Mouse (Mus musculus): ENCODE measurements around the gene Fmnl3. TPM values are rescaled to one million over a fixed set of nuclear protein-coding genes. Genes with fewer than 3 reads are reported as not detected.
A peak's percentile ranks its signal among the peaks of the same experiment; 100 is the strongest.

Gene Fmnl3
- polyA plus RNA-seq, 1 experiment, result 13.7 TPM

DNA sequence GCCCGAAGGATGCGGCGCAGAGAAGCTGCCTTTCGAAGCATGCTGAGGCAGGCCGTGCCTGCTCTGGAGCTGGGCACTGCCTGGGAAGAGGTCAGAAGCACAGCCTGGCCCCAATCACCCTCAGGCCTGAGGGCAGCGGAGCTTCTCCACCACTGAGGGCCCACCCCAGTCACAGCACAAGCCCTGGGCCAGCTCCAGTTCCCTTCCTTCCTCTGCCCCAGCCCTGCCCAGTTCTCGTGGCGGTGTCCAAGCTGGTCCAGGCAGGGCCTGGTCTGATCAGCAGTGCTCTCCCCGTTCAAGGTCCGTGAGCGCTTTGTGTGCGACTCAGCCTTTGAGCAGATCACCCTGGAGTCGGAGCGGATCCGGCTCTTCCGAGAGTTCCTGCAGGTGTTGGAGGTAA, 55.4 kb downstream of the Fmnl3 start:
- TF ChIP-seq POLR2A (IDR thresholded peaks at IDR 0.05; ENCODE audit: extremely low read depth, insufficient read depth, low read length) (no peak), CTCF (IDR thresholded peaks at IDR 0.05; ENCODE audit: extremely low read depth, insufficient read depth, low read length) (no peak)
- Histone ChIP-seq H3K4me1 (ENCODE audit: control insufficient read depth, insufficient read depth, low read length) (peaks cover 3% of the 10 kb centered on the region; the same call in 1 of the 2 replicates), H3K4me3 (ENCODE audit: insufficient read depth, low read length) (no peak overlapping the region), H3K27ac (ENCODE audit: insufficient read depth, low read length) (no peak overlapping the region)

DNA sequence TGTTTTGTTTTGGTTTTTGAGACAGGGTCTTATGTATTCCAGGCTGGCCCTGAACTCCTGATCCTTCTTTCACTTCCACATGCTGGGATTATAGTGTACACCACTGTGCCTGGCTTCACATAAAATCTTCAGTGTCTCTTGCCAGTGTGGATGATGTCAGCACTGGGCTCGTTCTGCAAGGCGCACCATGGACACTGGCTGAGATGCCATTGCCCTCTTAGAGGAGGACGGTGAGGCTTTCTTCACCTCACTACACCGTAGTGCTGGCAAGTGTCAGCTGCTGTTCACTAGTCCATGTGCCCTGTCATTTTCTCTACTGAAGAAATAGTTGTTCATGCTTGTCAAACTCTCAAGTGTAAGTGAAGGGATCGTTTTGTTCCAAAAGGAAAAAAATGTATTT, 59.7 kb downstream of the Fmnl3 start:
- H3K4me1 ChIP-seq (ENCODE audit: control insufficient read depth, insufficient read depth, low read length), result no peaks in the 10 kb centered on the region
- no peak overlapping the region for H3K4me3 ChIP-seq (ENCODE audit: insufficient read depth, low read length)
- TF ChIP-seq POLR2A (IDR thresholded peaks at IDR 0.05; ENCODE audit: extremely low read depth, insufficient read depth, low read length) (no peak), CTCF (IDR thresholded peaks at IDR 0.05; ENCODE audit: extremely low read depth, insufficient read depth, low read length) (no peak)
- H3K27ac ChIP-seq (ENCODE audit: insufficient read depth, low read length), result no peak overlapping the region

DNA sequence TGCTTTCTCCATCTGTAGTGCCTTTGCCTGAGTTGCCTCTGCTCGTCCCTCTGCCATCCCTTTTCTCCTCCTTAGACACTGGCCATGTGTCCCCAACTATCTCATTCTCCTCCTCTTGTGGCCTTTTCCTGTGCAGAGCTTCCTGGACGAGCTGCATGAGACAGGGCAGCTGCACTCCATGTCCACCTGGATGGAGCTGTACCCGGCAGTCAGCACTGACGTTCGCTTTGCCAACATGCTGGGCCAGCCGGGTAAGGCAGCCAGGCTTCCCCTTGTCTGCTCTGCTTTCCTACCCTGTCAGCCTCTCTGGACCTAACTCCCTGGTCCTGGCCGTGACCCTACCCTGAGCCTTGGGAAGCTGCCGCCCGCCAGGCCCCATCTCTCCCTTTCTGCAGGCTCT, 60.7 kb downstream of the Fmnl3 start:
- H3K4me1 ChIP-seq (ENCODE audit: control insufficient read depth, insufficient read depth, low read length), result no peaks in the 10 kb centered on the region
- no peak overlapping the region for H3K27ac ChIP-seq (ENCODE audit: insufficient read depth, low read length)
- H3K4me3 ChIP-seq (ENCODE audit: insufficient read depth, low read length), result no peak overlapping the region
- TF ChIP-seq POLR2A (IDR thresholded peaks at IDR 0.05; ENCODE audit: extremely low read depth, insufficient read depth, low read length), result no peak
- no peak for TF ChIP-seq CTCF (IDR thresholded peaks at IDR 0.05; ENCODE audit: extremely low read depth, insufficient read depth, low read length)

DNA sequence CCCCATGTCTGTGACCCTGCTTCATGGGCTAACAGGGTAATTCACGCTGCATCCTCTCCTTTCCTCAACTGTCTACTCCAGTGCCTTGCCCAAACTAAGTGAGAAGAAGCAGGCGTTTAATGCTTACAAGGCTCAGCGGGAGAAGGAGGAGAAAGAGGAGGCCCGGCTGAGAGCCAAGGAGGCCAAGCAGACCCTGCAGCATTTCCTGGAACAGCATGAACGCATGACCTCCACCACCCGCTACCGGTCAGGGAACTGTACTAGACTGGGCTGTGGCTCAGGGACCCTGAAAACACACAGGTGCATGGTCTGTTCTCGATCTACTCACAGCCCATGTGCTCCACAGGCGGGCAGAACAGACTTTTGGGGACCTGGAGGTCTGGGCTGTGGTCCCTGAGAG, 62.8 kb downstream of the Fmnl3 start:
- H3K27ac ChIP-seq (ENCODE audit: insufficient read depth, low read length), result no peak overlapping the region
- TF ChIP-seq POLR2A (IDR thresholded peaks at IDR 0.05; ENCODE audit: extremely low read depth, insufficient read depth, low read length) (no peak), CTCF (IDR thresholded peaks at IDR 0.05; ENCODE audit: extremely low read depth, insufficient read depth, low read length) (no peak)
- H3K4me3 ChIP-seq (ENCODE audit: insufficient read depth, low read length), result no peak overlapping the region
- no peaks in the 10 kb centered on the region for H3K4me1 ChIP-seq (ENCODE audit: control insufficient read depth, insufficient read depth, low read length)

DNA sequence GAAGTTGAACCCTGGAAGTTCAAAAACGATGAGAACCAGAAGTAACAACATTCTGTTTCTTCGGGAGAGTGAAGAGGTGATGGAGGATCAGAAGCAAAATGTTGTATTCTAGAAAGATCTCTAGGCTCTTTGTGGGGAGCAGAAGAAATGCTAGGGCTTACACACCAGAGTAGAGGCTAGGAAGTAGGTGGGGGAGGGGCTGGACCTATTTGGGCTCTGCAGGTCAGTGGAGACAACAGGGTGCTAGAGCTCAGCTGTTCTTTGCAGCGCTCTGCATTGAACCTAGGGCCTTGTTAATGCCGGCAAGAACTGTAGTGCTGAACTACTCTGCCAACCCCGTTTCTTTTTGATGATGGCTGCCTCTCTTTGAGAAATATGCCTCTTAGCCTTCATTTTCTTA, 74.1 kb downstream of the Fmnl3 start:
- peak overlapping the region; percentile 91 for H3K4me3 ChIP-seq (ENCODE audit: insufficient read depth, low read length)
- H3K4me1 ChIP-seq (ENCODE audit: control insufficient read depth, insufficient read depth, low read length), result peaks cover 3% of the 10 kb centered on the region
- H3K27ac ChIP-seq (ENCODE audit: insufficient read depth, low read length), result no peak overlapping the region
- TF ChIP-seq CTCF (IDR thresholded peaks at IDR 0.05; ENCODE audit: extremely low read depth, insufficient read depth, low read length), result no peak
- no peak for TF ChIP-seq POLR2A (IDR thresholded peaks at IDR 0.05; ENCODE audit: extremely low read depth, insufficient read depth, low read length)

DNA sequence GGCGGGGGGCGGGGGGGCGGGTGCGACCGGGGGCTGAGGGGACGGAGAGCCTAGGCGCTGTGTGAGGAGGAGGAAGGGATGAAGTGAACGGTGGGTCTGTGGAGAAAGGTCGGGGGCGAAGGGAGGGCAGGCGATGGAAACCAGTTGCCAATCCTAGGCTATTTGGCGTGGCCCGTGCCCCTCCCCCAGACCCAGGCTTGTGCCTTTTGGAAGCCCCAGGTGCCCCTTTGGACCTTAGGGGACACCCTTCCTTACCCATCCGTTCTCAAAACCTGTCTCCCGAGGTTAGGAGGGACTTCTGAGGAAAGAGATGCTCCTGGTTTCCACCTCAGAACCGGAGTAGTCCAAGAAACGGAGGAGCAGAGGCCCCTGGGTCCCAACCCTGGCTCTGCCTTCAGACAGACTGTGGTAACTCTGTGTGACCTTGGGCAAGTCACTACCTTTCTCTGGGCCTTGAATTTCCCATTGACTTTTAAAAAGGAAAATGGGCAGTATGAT, 74.7 kb downstream of the Fmnl3 start, which contains the start of gene Fam186b:
Gene Fam186b (minus strand): TSS at position 405 of the 498 bp plus-strand sequence.
- TF ChIP-seq CTCF (IDR thresholded peaks at IDR 0.05; ENCODE audit: extremely low read depth, insufficient read depth, low read length) (no peak), POLR2A (IDR thresholded peaks at IDR 0.05; ENCODE audit: extremely low read depth, insufficient read depth, low read length) (no peak)
- Histone ChIP-seq H3K27ac (ENCODE audit: insufficient read depth, low read length) (peak within 1 kb of the TSS; percentile 74; the same call in 1 of the 2 replicates), H3K4me1 (ENCODE audit: control insufficient read depth, insufficient read depth, low read length) (peaks cover 3% of the 10 kb centered on the region), H3K4me3 (ENCODE audit: insufficient read depth, low read length) (peak within 1 kb of the TSS; percentile 91)

DNA sequence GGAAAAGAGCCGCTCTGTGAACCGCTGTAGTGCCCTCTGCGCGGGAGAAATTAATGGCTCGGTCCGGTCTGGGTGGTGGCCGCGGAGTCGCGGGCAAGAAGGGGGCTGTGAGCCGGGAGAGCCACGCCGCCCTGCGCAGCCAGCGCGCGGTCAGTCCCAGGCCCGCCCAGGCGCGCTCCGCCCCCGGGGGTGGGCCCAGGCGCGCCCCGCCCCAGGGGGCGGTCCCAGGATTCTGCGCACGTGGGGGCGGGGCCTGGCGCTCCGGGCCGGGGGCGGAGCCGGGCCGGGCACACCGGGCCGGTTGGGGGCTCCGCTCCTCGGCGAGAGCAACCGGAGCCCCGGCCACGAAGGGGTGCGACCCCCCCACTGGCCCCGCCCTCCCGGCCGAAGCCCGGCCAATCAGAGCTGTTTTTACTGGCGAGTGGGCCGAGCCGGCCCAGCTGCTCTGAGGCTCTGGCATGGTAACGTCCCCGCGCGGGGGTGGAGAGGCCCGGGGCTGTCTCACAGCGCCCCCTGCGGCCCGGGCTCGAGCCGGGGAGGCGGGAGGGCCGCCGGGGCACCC, 75.4 kb downstream of the Fmnl3 start, which contains the start of gene Prpf40b:
Gene Prpf40b (plus strand): TSS at position 275 of the 562 bp plus-strand sequence.
- TF ChIP-seq POLR2A (IDR thresholded peaks at IDR 0.05; ENCODE audit: extremely low read depth, insufficient read depth, low read length) (peak; percentile 38; the same call in 1 of the 2 replicates), CTCF (IDR thresholded peaks at IDR 0.05; ENCODE audit: extremely low read depth, insufficient read depth, low read length) (no peak)
- Histone ChIP-seq H3K4me3 (ENCODE audit: insufficient read depth, low read length) (peak within 1 kb of the TSS; percentile 91), H3K4me1 (ENCODE audit: control insufficient read depth, insufficient read depth, low read length) (peaks cover 3% of the 10 kb centered on the region), H3K27ac (ENCODE audit: insufficient read depth, low read length) (peak within 1 kb of the TSS; percentile 74; the same call in 1 of the 2 replicates)

DNA sequence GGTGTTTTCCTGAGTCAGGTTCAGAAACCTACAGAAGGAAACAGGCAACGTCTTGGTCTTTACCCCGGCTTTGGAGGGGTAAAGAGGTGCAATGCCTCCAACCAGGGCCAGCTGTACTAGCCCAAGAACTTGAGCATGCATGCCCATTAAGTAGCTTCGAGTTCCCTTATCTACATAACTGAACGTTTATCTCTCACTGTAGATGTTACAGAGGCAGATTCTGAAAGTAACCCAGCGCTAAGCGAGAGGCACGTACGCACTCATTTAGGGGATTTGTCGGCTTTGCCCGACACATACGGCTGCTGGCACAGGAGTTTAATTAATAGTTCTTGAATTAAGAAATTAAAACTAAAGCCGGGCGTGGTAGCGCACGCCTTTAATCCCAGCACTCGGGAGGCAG, 76.0 kb downstream of the Fmnl3 start:
- no peak overlapping the region for H3K27ac ChIP-seq (ENCODE audit: insufficient read depth, low read length)
- peak overlapping the region; percentile 91 for H3K4me3 ChIP-seq (ENCODE audit: insufficient read depth, low read length)
- TF ChIP-seq POLR2A (IDR thresholded peaks at IDR 0.05; ENCODE audit: extremely low read depth, insufficient read depth, low read length) (no peak), CTCF (IDR thresholded peaks at IDR 0.05; ENCODE audit: extremely low read depth, insufficient read depth, low read length) (no peak)
- H3K4me1 ChIP-seq (ENCODE audit: control insufficient read depth, insufficient read depth, low read length), result peaks cover 3% of the 10 kb centered on the region

DNA sequence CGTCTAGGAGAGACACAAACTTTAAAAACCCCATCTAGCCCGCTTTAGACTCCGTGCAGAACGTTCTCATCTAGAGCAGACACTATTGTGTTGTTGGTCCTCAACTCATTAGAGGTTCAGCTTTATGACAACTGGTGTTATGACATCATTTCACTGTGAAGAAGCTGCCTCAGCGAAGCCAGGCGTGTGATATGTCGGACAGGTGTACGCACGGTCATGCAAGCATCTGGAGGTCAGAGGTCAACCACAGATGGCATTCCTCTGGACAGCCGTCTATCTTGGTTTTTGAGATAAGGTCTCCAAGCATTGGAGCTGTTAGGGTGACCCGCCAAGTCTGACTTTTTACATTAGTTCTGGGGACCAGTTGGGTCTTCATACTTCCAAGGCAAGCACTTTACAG, 79.7 kb downstream of the Fmnl3 start:
- Histone ChIP-seq H3K4me3 (ENCODE audit: insufficient read depth, low read length) (no peak overlapping the region), H3K4me1 (ENCODE audit: control insufficient read depth, insufficient read depth, low read length) (no peaks in the 10 kb centered on the region), H3K27ac (ENCODE audit: insufficient read depth, low read length) (no peak overlapping the region)
- TF ChIP-seq POLR2A (IDR thresholded peaks at IDR 0.05; ENCODE audit: extremely low read depth, insufficient read depth, low read length) (no peak), CTCF (IDR thresholded peaks at IDR 0.05; ENCODE audit: extremely low read depth, insufficient read depth, low read length) (no peak)

DNA sequence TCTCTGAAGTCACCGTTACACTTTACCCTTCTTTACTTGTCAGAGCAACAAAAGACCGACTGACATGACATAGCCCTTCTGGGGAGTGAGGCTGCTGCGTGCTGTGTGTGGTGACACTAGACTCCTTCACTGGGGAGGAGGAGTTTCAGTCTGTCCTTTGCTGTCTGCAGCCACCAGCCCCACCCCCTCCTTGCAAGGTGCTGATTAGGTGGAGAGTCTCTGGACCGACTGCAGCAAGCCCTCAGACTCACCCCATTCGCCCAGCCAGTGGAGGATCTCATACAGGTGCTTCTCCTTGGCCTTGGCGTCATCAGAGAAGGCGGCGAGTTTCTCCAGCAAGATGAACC, 85.1 kb downstream of the Fmnl3 start:
- no peaks in the 10 kb centered on the region for H3K4me1 ChIP-seq (ENCODE audit: control insufficient read depth, insufficient read depth, low read length)
- no peak overlapping the region for H3K4me3 ChIP-seq (ENCODE audit: insufficient read depth, low read length)
- no peak for TF ChIP-seq CTCF (IDR thresholded peaks at IDR 0.05; ENCODE audit: extremely low read depth, insufficient read depth, low read length)
- no peak for TF ChIP-seq POLR2A (IDR thresholded peaks at IDR 0.05; ENCODE audit: extremely low read depth, insufficient read depth, low read length)
- H3K27ac ChIP-seq (ENCODE audit: insufficient read depth, low read length), result no peak overlapping the region

Data from cortical plate, adult 2 months (tissue).